Mouse (Mus musculus): ENCODE data around the gene Nudt4. TPM values are rescaled to one million over a fixed set of nuclear protein-coding genes. Genes with fewer than 3 reads are reported as not detected.
"Not testable (repeated sequence)": the region's sequence is repeated elsewhere in the genome, so short reads cannot be mapped to it uniquely, and the experiment has no call there.

Nudt4 gene
- polyA plus RNA-seq, 1 experiment, result 64.6 TPM

DNA sequence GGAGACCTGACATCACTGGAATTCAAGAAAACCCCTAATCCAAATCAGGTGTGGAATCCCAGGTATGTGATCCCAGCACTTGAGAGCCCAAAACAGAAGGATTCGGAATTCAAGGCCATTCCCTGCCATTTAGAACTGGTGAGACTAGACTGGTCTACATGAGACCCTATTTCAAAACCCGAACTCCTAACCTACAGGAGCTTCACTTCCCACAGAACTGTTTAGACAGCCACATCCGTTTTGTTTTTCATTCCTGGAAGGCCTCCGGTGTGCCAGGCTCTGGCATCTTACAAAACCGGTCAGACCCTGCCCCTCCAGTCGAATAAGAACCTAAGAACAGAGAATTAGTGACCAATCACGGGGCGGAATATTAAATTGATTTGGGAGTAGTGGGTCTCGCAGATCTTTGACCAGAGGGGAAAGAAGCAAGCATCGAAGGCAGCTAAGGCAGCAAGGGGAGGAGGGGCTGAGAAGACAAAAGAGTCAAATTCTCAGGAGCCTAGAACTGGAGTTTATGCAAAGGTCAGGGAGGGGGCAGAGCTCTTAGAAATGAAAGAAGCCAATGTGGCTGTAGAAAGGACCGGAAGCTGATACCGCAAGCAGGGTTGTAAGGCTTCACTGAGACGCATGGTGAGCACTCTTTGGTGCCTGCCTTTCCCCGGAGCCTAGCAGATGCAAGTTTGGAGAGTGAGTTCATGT lies 1.4 kb upstream of the Nudt4 start:
- TF ChIP-seq CTCF (IDR thresholded peaks at IDR 0.05; ENCODE audit: borderline replicate concordance, extremely low read depth, insufficient read depth, insufficient read length), result no peak
- TF ChIP-seq POLR2A (IDR thresholded peaks at IDR 0.05; ENCODE audit: borderline replicate concordance, extremely low read depth, insufficient read depth, insufficient read length, poor library complexity, severe bottlenecking), result no peak
- DNase-seq (ENCODE audit: low read depth), result no peak

DNA sequence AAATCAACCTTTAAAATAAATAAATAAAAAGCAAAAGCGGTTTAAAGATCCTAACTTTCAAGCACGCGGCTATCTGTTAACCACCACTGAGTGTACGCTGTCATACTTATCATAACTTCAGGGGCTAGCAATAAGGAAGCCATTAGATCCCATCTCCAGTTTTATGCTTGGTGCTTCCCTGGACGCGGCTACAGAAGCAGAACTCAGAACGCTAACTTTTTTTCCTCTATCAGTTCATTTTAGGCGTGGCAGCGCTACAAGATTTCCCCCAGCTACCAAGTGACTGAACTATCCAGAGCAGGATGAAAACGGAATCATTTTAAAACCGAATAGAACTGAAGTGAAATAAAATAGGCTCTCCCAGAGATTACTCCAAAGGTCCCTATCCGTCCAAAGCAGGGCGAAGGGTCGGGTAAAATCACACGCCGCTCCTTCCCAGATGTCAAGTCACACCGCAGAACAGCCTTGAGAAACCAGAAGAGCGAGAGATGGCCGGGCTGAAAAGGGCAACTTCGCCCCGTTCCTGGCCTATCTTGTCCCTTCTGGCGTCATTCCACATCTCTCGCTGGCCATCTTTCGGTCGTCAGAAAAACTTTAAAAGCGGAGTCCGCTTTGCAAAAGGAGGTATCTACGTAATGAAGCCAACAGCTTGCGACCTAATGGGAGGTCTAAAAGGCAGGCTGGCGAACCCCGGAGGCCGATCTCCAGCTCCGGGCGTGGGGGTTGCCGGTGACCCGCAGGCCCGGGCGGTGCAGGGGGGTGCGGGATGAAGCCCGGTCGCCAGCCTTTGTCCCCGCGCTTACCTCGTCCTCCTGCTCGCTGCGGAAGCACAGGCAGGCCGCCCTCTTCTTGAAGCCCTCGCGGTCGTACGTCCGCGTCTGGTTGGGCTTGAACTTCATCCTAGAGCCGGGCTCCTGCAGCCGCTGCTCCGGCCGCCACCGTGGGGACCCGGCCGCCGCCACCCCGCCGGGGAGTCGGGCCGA lies 796 bp downstream of the Nudt4 start:
- peak; percentile 71 for DNase-seq (ENCODE audit: low read depth)
- TF ChIP-seq POLR2A (IDR thresholded peaks at IDR 0.05; ENCODE audit: borderline replicate concordance, extremely low read depth, insufficient read depth, insufficient read length, poor library complexity, severe bottlenecking) (no peak), CTCF (IDR thresholded peaks at IDR 0.05; ENCODE audit: borderline replicate concordance, extremely low read depth, insufficient read depth, insufficient read length) (no peak)

DNA sequence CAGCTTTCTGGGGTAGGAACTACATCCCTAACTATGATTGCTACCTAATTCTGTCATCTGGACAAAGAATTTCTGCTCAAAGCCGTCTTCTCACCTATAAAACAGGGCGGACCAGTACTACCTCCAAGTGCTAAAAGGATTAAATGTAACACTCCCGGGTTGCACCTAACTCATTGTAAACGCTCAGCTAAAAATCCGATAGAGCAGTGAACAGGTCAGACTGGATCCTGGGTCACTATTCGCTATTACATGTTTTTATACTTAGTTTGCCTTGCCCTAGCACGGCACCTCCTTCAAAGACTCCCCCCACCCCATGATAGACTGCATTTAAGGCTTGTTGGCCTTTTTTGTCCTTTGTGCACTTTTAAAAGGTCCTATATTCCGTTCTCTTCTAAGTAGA lies 1.6 kb downstream of the Nudt4 start:
- no peak for TF ChIP-seq POLR2A (IDR thresholded peaks at IDR 0.05; ENCODE audit: borderline replicate concordance, extremely low read depth, insufficient read depth, insufficient read length, poor library complexity, severe bottlenecking)
- TF ChIP-seq CTCF (IDR thresholded peaks at IDR 0.05; ENCODE audit: borderline replicate concordance, extremely low read depth, insufficient read depth, insufficient read length), result no peak
- DNase-seq (ENCODE audit: low read depth), result no peak

DNA sequence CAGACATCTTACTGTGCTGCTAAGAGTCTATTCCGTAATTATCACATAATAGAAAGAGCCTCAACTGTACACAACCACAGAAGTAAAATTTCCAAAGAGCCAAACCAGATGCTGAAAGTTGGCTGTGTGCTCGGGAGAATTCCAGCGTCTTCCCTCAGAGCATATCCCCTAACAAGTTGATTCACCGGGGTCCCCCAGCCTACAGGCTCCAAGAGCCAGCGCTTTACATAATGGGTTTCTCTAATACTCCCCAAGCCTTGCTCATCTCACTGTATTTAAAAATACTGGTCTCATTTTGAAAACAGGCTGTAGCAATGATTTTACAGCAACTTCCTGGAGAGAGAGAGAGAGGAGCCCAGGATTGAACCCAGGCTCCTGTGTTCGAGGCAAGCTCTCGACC lies 2.3 kb downstream of the Nudt4 start:
- no peak for DNase-seq (ENCODE audit: low read depth)
- no peak for TF ChIP-seq CTCF (IDR thresholded peaks at IDR 0.05; ENCODE audit: borderline replicate concordance, extremely low read depth, insufficient read depth, insufficient read length)
- TF ChIP-seq POLR2A (IDR thresholded peaks at IDR 0.05; ENCODE audit: borderline replicate concordance, extremely low read depth, insufficient read depth, insufficient read length, poor library complexity, severe bottlenecking), result no peak

DNA sequence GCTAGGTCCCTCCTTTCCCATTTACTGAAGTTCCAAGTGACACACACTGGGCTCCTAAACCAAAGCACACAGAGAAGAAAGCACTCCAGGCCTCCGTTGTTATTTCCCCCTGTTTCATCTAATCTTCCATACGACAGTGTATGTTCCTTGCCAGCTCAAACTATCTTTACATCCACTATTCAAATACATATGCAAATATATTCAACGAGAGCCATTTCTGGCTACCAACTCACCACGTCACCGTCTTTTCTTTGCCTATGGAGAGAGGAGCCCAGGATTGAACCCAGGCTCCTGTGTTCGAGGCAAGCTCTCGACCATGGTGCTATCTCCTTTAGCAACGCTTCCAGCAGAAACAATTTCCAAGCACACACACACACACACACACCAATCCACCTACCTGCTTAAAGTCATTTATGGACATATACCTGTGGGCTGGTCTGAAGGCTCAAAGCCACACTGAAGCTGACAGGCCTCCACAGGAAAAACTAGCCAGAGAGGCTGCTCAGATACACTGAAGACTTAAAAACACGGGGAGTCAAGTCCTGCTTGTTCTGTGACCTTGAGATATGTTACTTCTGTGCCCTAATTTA lies 3.5 kb downstream of the Nudt4 start:
- TF ChIP-seq POLR2A (IDR thresholded peaks at IDR 0.05; ENCODE audit: borderline replicate concordance, extremely low read depth, insufficient read depth, insufficient read length, poor library complexity, severe bottlenecking) (no peak), CTCF (IDR thresholded peaks at IDR 0.05; ENCODE audit: borderline replicate concordance, extremely low read depth, insufficient read depth, insufficient read length) (no peak)

DNA sequence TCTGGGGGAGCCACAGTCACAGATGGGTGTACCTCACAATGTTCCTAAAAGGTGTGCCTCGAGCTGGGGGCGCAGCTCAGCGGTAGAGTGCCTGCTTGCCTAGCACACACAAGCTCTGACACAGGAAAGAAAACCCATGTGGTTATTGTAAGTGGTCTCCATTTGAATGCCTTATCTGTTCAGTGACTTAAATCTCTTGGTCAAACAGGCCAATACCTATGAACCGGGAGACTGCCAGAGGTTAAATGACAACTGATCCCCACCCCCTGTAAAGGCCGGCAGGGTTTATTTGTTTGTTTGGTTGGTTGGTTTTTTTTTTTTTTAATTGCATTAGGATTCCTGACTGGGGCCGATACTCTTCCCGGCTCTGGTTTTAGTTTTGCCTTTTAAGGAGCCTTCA lies 4.5 kb downstream of the Nudt4 start:
- DNase-seq (ENCODE audit: low read depth), result no peak
- no peak for TF ChIP-seq CTCF (IDR thresholded peaks at IDR 0.05; ENCODE audit: borderline replicate concordance, extremely low read depth, insufficient read depth, insufficient read length)
- TF ChIP-seq POLR2A (IDR thresholded peaks at IDR 0.05; ENCODE audit: borderline replicate concordance, extremely low read depth, insufficient read depth, insufficient read length, poor library complexity, severe bottlenecking), result no peak

More for the DNA sequence above, 3.5 kb downstream of the Nudt4 start:
- no peak for DNase-seq (ENCODE audit: low read depth)

DNA sequence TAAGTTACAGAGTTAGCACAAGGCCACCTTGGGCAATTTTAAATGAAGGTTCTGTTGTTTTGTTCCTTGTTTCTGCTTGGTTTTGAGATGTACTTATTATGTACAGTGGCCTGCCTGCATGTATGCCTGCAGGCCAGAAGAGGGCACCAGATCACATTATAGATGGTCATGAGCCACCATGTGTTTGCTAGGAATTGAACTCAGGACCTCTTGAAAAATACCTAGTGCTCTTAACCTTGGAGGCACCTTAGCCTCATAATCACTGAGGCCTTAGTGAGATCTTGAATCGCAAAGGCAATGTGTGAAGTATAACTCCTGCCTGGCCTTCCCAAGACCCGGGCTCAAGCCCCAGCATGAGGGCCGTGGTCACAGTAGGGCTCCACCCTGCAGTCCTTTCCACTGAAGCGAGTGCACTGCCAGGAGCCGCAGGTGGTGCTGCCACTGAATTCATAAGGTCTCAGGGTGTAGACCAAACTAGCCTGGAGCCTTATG lies 6.6 kb downstream of the Nudt4 start:
- TF ChIP-seq CTCF (IDR thresholded peaks at IDR 0.05; ENCODE audit: borderline replicate concordance, extremely low read depth, insufficient read depth, insufficient read length) (peak; percentile 52; the same call in 1 of the 2 replicates), POLR2A (IDR thresholded peaks at IDR 0.05; ENCODE audit: borderline replicate concordance, extremely low read depth, insufficient read depth, insufficient read length, poor library complexity, severe bottlenecking) (no peak)
- peak; percentile 39 for DNase-seq (ENCODE audit: low read depth)

DNA sequence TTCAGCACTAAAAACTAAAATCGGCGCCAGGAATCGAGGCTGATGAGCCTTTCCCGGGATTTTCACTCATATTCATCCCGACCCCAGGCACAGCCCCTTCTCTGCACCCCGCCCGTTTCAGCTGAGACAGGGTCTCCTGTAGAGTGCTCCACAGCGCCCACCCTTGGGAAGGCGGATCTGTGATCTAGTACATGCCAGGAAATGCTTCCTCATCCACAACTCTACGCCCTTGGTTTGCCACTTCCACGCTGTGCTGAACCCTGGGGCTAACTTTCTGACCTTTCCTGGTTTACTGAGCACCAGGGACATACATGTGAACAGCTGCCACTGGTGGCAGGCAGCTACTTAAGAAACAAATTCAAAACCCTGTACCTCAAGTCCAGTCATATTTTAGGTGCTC lies 8.1 kb downstream of the Nudt4 start:
- DNase-seq (ENCODE audit: low read depth), result no peak
- TF ChIP-seq POLR2A (IDR thresholded peaks at IDR 0.05; ENCODE audit: borderline replicate concordance, extremely low read depth, insufficient read depth, insufficient read length, poor library complexity, severe bottlenecking) (no peak), CTCF (IDR thresholded peaks at IDR 0.05; ENCODE audit: borderline replicate concordance, extremely low read depth, insufficient read depth, insufficient read length) (no peak)

DNA sequence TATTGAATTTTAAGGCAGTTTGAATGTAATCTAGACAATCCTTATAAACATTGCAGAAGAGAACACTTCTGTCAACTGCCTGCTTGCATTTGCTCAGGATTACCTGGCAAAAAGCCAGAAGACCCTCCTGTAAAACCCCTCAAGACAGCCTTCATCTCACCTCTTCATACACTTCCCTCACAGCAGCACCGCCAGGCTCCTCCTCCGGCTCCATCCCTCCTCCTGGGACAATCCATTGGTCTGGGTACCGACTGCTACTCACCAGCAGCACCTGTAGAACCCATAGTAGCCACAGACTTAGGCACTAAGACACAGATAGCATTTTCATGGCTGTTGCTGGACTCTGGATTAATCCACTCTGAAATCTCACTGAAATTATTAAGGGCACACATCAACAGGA lies 11.6 kb downstream of the Nudt4 start:
- TF ChIP-seq POLR2A (IDR thresholded peaks at IDR 0.05; ENCODE audit: borderline replicate concordance, extremely low read depth, insufficient read depth, insufficient read length, poor library complexity, severe bottlenecking) (no peak), CTCF (IDR thresholded peaks at IDR 0.05; ENCODE audit: borderline replicate concordance, extremely low read depth, insufficient read depth, insufficient read length) (no peak)

DNA sequence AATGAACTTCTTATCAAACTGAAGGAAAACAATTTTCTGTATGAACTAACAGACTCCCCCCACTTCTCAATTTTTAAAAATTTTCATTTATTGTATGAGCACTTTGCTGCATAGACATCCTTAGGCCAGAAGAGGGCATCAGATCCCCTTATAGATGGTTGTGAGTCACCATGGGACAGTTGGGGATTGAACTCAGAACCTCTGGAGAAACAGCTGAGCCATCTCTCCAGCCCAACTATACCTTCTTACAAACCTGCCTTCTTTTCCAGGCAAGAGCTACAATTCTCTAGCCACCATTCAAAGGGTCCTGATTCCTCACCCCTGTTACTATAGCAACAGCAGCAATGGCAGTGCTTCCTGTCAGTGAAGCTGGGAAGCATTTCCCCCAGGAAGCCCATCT lies 12.2 kb downstream of the Nudt4 start:
- TF ChIP-seq POLR2A (IDR thresholded peaks at IDR 0.05; ENCODE audit: borderline replicate concordance, extremely low read depth, insufficient read depth, insufficient read length, poor library complexity, severe bottlenecking) (no peak), CTCF (IDR thresholded peaks at IDR 0.05; ENCODE audit: borderline replicate concordance, extremely low read depth, insufficient read depth, insufficient read length) (peak; percentile 46; the same call in 1 of the 2 replicates)
- peak; percentile 56 for DNase-seq (ENCODE audit: low read depth)

More for the DNA sequence above, 11.6 kb downstream of the Nudt4 start:
- DNase-seq (ENCODE audit: low read depth), result no peak

DNA sequence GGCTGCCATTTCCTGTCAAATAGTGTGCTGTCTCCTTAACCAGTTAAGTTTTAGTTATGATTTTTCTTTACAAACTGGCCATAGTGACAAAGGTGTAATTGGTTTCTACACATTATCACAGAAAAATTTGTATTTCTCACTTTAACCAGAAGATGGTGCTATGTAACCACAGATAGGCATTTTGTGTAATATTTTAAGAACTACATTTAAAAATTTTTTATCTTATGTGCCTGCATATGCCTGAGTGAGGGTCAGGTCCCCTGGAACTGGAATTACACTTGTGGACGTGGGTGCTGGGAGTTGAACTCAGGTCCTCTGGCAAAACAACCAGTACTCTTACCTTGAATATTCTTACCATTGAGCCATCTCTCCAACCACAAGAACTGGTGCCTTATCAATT lies 13.4 kb downstream of the Nudt4 start:
- peak; percentile 55 for DNase-seq (ENCODE audit: low read depth)
- TF ChIP-seq CTCF (IDR thresholded peaks at IDR 0.05; ENCODE audit: borderline replicate concordance, extremely low read depth, insufficient read depth, insufficient read length), result 0 out of 2 replicates have a peak, but pooled peaks have one; percentile 26
- TF ChIP-seq POLR2A (IDR thresholded peaks at IDR 0.05; ENCODE audit: borderline replicate concordance, extremely low read depth, insufficient read depth, insufficient read length, poor library complexity, severe bottlenecking), result no peak

DNA sequence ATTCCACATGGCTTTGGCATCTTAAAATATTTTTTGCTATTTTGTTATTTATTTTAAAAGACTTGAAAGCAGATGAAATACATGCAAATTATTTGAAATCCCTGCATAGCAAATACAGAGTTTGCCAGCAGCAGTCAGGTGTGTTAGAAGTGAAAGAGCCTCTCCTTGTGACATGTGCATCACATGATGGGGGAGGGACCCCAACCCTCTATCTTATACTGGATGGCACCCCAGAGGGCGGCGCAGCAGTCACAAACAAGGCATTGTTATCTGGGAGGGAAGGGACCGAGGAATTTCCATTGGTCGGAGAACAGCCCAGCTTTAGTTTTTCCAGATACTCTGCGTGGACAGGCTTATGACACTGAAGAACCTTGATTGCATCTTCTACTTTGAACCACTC lies 14.9 kb downstream of the Nudt4 start:
- DNase-seq (ENCODE audit: low read depth), result not testable (repeated sequence)
